8 mouse cellular contexts compared by ENCODE assay signal in genomic region chr14:58253369-58253968, GRCm38 (mm10).
A peak's percentile ranks its signal among the peaks of the same experiment; 100 is the strongest.
DNase-seq lines count a peak whose midpoint lies in the region; ATAC-seq lines count a peak whose summit lies in the region.

No protein-coding gene starts in this region.

- peak; percentile 64 for ATAC-seq in midbrain, embryonic 14.5 days (ENCODE audit: low FRiP score, low TSS enrichment)
- no peak for ATAC-seq in midbrain, embryonic 15.5 days (replicated peaks)
- ATAC-seq in heart, embryonic 12.5 days (ENCODE audit: insufficient number of reproducible peaks, low FRiP score) = peak; percentile 83
- peak; percentile 83 for ATAC-seq in stomach, embryonic 14.5 days (ENCODE audit: insufficient number of reproducible peaks, insufficient read depth, low FRiP score, low read depth)
- no peak for ATAC-seq in activated CD4-positive, CD25-positive, alpha-beta regulatory T cell, adult 4 months
- no peak for ATAC-seq in midbrain, embryonic 11.5 days (ENCODE audit: low FRiP score)

- H3K9me3 ChIP-seq in midbrain, embryonic 14.5 days (ENCODE audit: control insufficient read depth, low read length) = no peaks in the 10 kb centered on the region
- no peaks in the 10 kb centered on the region for H3K9me3 ChIP-seq in midbrain, embryonic 15.5 days
- H3K9me3 ChIP-seq in heart, embryonic 12.5 days (replicated peaks) = no peaks in the 10 kb centered on the region
- no peaks in the 10 kb centered on the region for H3K9me3 ChIP-seq in stomach, embryonic 14.5 days (ENCODE audit: control insufficient read depth, low read depth, low read length)
- H3K9me3 ChIP-seq in midbrain, embryonic 11.5 days (ENCODE audit: control insufficient read depth, low read length) = no peaks in the 10 kb centered on the region

- no peak overlapping the region for H3K27ac ChIP-seq in midbrain, embryonic 14.5 days (replicated peaks; ENCODE audit: low read depth, low read length)
- H3K27ac ChIP-seq in midbrain, embryonic 15.5 days = no peak overlapping the region
- peak overlapping the region; percentile 62 for H3K27ac ChIP-seq in heart, embryonic 12.5 days (ENCODE audit: poor library complexity, severe bottlenecking)
- H3K27ac ChIP-seq in stomach, embryonic 14.5 days (ENCODE audit: low read length) = no peak overlapping the region
- H3K27ac ChIP-seq in midbrain, embryonic 11.5 days (ENCODE audit: low read depth, low read length) = no peak overlapping the region

- no peak overlapping the region for H3K4me3 ChIP-seq in midbrain, embryonic 14.5 days (replicated peaks; ENCODE audit: low read depth, low read length)
- no peak overlapping the region for H3K4me3 ChIP-seq in midbrain, embryonic 15.5 days
- H3K4me3 ChIP-seq in heart, embryonic 12.5 days = no peak overlapping the region
- H3K4me3 ChIP-seq in stomach, embryonic 14.5 days (ENCODE audit: low read depth, low read length) = no peak overlapping the region
- no peak overlapping the region for H3K4me3 ChIP-seq in midbrain, embryonic 11.5 days (ENCODE audit: low read depth, low read length)

- DNase-seq in midbrain, embryonic 14.5 days = peak; percentile 58
- DNase-seq in adrenal gland, postnatal 10 days = peak; percentile 63
- DNase-seq in kidney, postnatal 25 days = peak; percentile 89 to 90
- no peak for DNase-seq in midbrain, embryonic 11.5 days (ENCODE audit: low spot score, missing footprints)

- H3K4me2 ChIP-seq in midbrain, embryonic 14.5 days (ENCODE audit: low read length) = no peak overlapping the region
- H3K4me2 ChIP-seq in midbrain, embryonic 15.5 days = no peak overlapping the region
- H3K4me2 ChIP-seq in heart, embryonic 12.5 days = no peak overlapping the region
- no peak overlapping the region for H3K4me2 ChIP-seq in stomach, embryonic 14.5 days (replicated peaks; ENCODE audit: low read depth, low read length)
- H3K4me2 ChIP-seq in midbrain, embryonic 11.5 days = no peak overlapping the region

- H3K36me3 ChIP-seq in midbrain, embryonic 14.5 days (ENCODE audit: control insufficient read depth, insufficient read depth, low read length) = no peaks in the 10 kb centered on the region
- H3K36me3 ChIP-seq in midbrain, embryonic 15.5 days (replicated peaks) = no peaks in the 10 kb centered on the region
- H3K36me3 ChIP-seq in heart, embryonic 12.5 days = no peaks in the 10 kb centered on the region
- no peaks in the 10 kb centered on the region for H3K36me3 ChIP-seq in stomach, embryonic 14.5 days (ENCODE audit: control insufficient read depth, insufficient read depth, low read length)
- no peaks in the 10 kb centered on the region for H3K36me3 ChIP-seq in midbrain, embryonic 11.5 days (ENCODE audit: control insufficient read depth, insufficient read depth, low read length)

- H3K9ac ChIP-seq in midbrain, embryonic 14.5 days (replicated peaks; ENCODE audit: low read length) = no peak overlapping the region
- no peak overlapping the region for H3K9ac ChIP-seq in midbrain, embryonic 15.5 days
- no peak overlapping the region for H3K9ac ChIP-seq in heart, embryonic 12.5 days
- H3K9ac ChIP-seq in stomach, embryonic 14.5 days (replicated peaks; ENCODE audit: low read depth, low read length) = no peak overlapping the region
- H3K9ac ChIP-seq in midbrain, embryonic 11.5 days (ENCODE audit: low read length) = no peak overlapping the region

- 64% methylated on average over 3 of the region's 3 CpGs for WGBS in midbrain, embryonic 14.5 days
- WGBS in midbrain, embryonic 15.5 days = 55% methylated on average over 3 of the region's 3 CpGs
- 12% methylated on average over 3 of the region's 3 CpGs for WGBS in heart, embryonic 12.5 days
- 23% methylated on average over 3 of the region's 3 CpGs for WGBS in stomach, embryonic 14.5 days
- 66% methylated on average over 3 of the region's 3 CpGs for WGBS in midbrain, embryonic 11.5 days

- no peaks in the 10 kb centered on the region for H3K4me1 ChIP-seq in midbrain, embryonic 14.5 days (ENCODE audit: control insufficient read depth, insufficient read depth, low read length)
- no peaks in the 10 kb centered on the region for H3K4me1 ChIP-seq in midbrain, embryonic 15.5 days
- peaks cover 11% of the 10 kb centered on the region for H3K4me1 ChIP-seq in heart, embryonic 12.5 days (replicated peaks)
- H3K4me1 ChIP-seq in stomach, embryonic 14.5 days (ENCODE audit: control insufficient read depth, insufficient read depth, low read length) = 0 out of 2 replicates have a peak, but pooled peaks cover 4% of the 10 kb centered on the region
- H3K4me1 ChIP-seq in midbrain, embryonic 11.5 days (ENCODE audit: control insufficient read depth, insufficient read depth, low read length) = no peaks in the 10 kb centered on the region

- no peaks in the 10 kb centered on the region for H3K27me3 ChIP-seq in midbrain, embryonic 14.5 days (ENCODE audit: control insufficient read depth, insufficient read depth, low read length)
- H3K27me3 ChIP-seq in midbrain, embryonic 15.5 days (replicated peaks) = no peaks in the 10 kb centered on the region
- no peaks in the 10 kb centered on the region for H3K27me3 ChIP-seq in heart, embryonic 12.5 days (replicated peaks)
- no peaks in the 10 kb centered on the region for H3K27me3 ChIP-seq in stomach, embryonic 14.5 days (ENCODE audit: control insufficient read depth, insufficient read depth, low read length)
- H3K27me3 ChIP-seq in midbrain, embryonic 11.5 days (ENCODE audit: control insufficient read depth, insufficient read depth, low read length) = no peaks in the 10 kb centered on the region

Comparison
In these comparisons a context has a peak if more than half of its experiments do, and no peak if none do; other contexts are left out.
1. ATAC-seq: peak in midbrain, embryonic 14.5 days (single experiment), heart, embryonic 12.5 days (single experiment) and stomach, embryonic 14.5 days (single experiment); none in midbrain, embryonic 15.5 days (single experiment), activated CD4-positive, CD25-positive, alpha-beta regulatory T cell, adult 4 months (single experiment) and midbrain, embryonic 11.5 days (single experiment).